25 mouse cellular contexts compared by ENCODE assay signal in genomic region chr15:77875953-77876352, GRCm38 (mm10). TPM values are rescaled to one million over a fixed set of nuclear protein-coding genes. Genes with fewer than 3 reads are reported as not detected.
DNase-seq lines count a peak whose midpoint lies in the region; ATAC-seq and TF ChIP-seq lines count a peak whose summit lies in the region.
"Had no signal": no experiment of that assay in that cellular context is flagged by ENCODE, and none has a peak within 500 bp of the region (broad histone marks: within the 10 kb centered on the region; RNA-seq: fewer than 3 reads in every experiment).

No protein-coding gene starts in this region.

- H3K36me3 ChIP-seq in C2C12 (ENCODE audit: control insufficient read depth, insufficient read depth) (no peaks in the 10 kb centered on the region), myocyte (ENCODE audit: control insufficient read depth, insufficient read depth) (no peaks in the 10 kb centered on the region)
- H3K36me3 ChIP-seq: forebrain, embryonic 10.5 days; heart, embryonic 10.5 days; heart, embryonic 13.5 days had no signal

- H3ac ChIP-seq in C2C12 (ENCODE audit: control insufficient read depth, insufficient read length, low read depth) (no peak overlapping the region), myocyte (ENCODE audit: control insufficient read depth, insufficient read length) (no peak overlapping the region)

- TF ChIP-seq CTCF in C2C12 (IDR thresholded peaks at IDR 0.05; ENCODE audit: control insufficient read depth, insufficient read depth, insufficient read length): no peak

- no peak for TF ChIP-seq POLR2A in myocyte (IDR thresholded peaks at IDR 0.05; ENCODE audit: insufficient read length, low read depth)

- H3K27me3 ChIP-seq in C2C12 (ENCODE audit: control insufficient read depth, insufficient read depth, insufficient read length) (no peaks in the 10 kb centered on the region), myocyte (ENCODE audit: control insufficient read depth, insufficient read depth, insufficient read length) (no peaks in the 10 kb centered on the region)
- H3K27me3 ChIP-seq: forebrain, embryonic 13.5 days; heart, embryonic 13.5 days had no signal

- H3K79me2 ChIP-seq in C2C12 (ENCODE audit: control insufficient read depth, insufficient read depth) (peaks cover 5% of the 10 kb centered on the region), myocyte (ENCODE audit: control insufficient read depth, insufficient read depth) (no peaks in the 10 kb centered on the region)

- DNase-seq in 416B (ENCODE audit: low read depth): peak; percentile 55
- no peak for DNase-seq in adrenal gland, postnatal 14 days
- no peak for DNase-seq in right cerebral cortex, postnatal 25 days
- no peak for DNase-seq in cerebellum, postnatal 10 days
- DNase-seq: adrenal gland, adult 8-10 months; cerebellum, adult 11 months; cerebellum, adult 2 months; cerebellum, adult 9-11 months; cerebellum, postnatal 36 days; gastrocnemius, postnatal 10 days; gastrocnemius, postnatal 36 days; heart, adult 2 months; heart, postnatal 14 days; heart, postnatal 4 days had no signal

- H3K4me3 ChIP-seq in C2C12 (ENCODE audit: insufficient read depth, poor library complexity, severe bottlenecking) (no peak overlapping the region), myocyte (no peak overlapping the region)
- H3K4me3 ChIP-seq: forebrain, embryonic 10.5 days; forebrain, embryonic 13.5 days; heart, adult 2 months; heart, embryonic 10.5 days; heart, embryonic 13.5 days had no signal

- H3K4me2 ChIP-seq in myocyte (ENCODE audit: low read depth): peak overlapping the region; percentile 46
- H3K4me2 ChIP-seq: forebrain, embryonic 13.5 days; heart, embryonic 13.5 days; hindbrain, embryonic 14.5 days had no signal

- peaks cover 4% of the 10 kb centered on the region for H3K79me3 ChIP-seq in C2C12 (ENCODE audit: low read depth)

- ATAC-seq in common myeloid progenitor, adult 5-6 weeks (replicated peaks; ENCODE audit: low read depth, poor library complexity, severe bottlenecking): 0 out of 2 replicates have a peak, but pooled peaks have one; percentile 43
- ATAC-seq: activated CD4-positive, CD25-positive, alpha-beta regulatory T cell, adult 4 months; forebrain, embryonic 13.5 days; forebrain, embryonic 16.5 days; hindbrain, postnatal 0 days had no signal

TF ChIP-seq in C2C12, 6 proteins besides CTCF, POLR2A, EP300 and RAD21:
- TF ChIP-seq CEBPB (IDR thresholded peaks at IDR 0.05; ENCODE audit: low read depth): no peak
- TF ChIP-seq FOSL1 (IDR thresholded peaks at IDR 0.05; ENCODE audit: insufficient read depth, low read length, poor library complexity, severe bottlenecking): no peak
- TF ChIP-seq MAX (IDR thresholded peaks at IDR 0.05): peak; percentile 50
- TF ChIP-seq MYOG (IDR thresholded peaks at IDR 0.05; ENCODE audit: control insufficient read depth, extremely low read depth, insufficient read length): no peak
- no peak for TF ChIP-seq USF1 (IDR thresholded peaks at IDR 0.05; ENCODE audit: low read depth)
- no peak for TF ChIP-seq MYOD1 (IDR thresholded peaks at IDR 0.05; ENCODE audit: control insufficient read depth, insufficient read length, low read depth)

TF ChIP-seq in myocyte, 11 proteins besides CTCF, POLR2A, EP300 and RAD21:
- peak; percentile 9 for TF ChIP-seq TCF3 (IDR thresholded peaks at IDR 0.05; ENCODE audit: insufficient read length, low read depth)
- no peak for TF ChIP-seq MAX (IDR thresholded peaks at IDR 0.05; ENCODE audit: low read depth)
- TF ChIP-seq TCF12 (IDR thresholded peaks at IDR 0.05; ENCODE audit: insufficient read depth, poor library complexity, severe bottlenecking): no peak
- no peak for TF ChIP-seq SRF (IDR thresholded peaks at IDR 0.05; ENCODE audit: control insufficient read depth, insufficient read length, low read depth)
- peak; percentile 14 for TF ChIP-seq USF1 (IDR thresholded peaks at IDR 0.05; ENCODE audit: low read depth)
- no peak; the same call in 1 of the 2 replicates for TF ChIP-seq CEBPB (IDR thresholded peaks at IDR 0.05; ENCODE audit: insufficient read depth, poor library complexity, severe bottlenecking)
- no peak for TF ChIP-seq POLR2AphosphoS2 (IDR thresholded peaks at IDR 0.05; ENCODE audit: insufficient read length, low read depth)
- peak in 1 of 3 experiments; percentile 85 for TF ChIP-seq MYOG (IDR thresholded peaks at IDR 0.05; ENCODE audit: control insufficient read depth in 1 of 3, insufficient read depth in 1 of 3, insufficient read length in 2 of 3, low read depth in 2 of 3)
- TF ChIP-seq MYOD1 (IDR thresholded peaks at IDR 0.05; ENCODE audit: control insufficient read depth in 1 of 3, insufficient read length in 2 of 3, low read depth in 2 of 3): peak in 1 of 3 experiments; percentile 73
- TF ChIP-seq REST (IDR thresholded peaks at IDR 0.05; ENCODE audit: insufficient read depth, insufficient read length): no peak
- no peak for TF ChIP-seq E2F4 (IDR thresholded peaks at IDR 0.05; ENCODE audit: insufficient read depth)

RNA-seq across cellular contexts. Expression of gene Myh9, which starts 34.0 kb away (rescaled TPM):
- polyA plus RNA-seq in C2C12 (2012; fragmentation: generic; extraction: Trizol): 580 TPM
- 362 and 430 TPM in 2 replicates for total RNA-seq in common myeloid progenitor, adult 5-6 weeks (2017)
- polyA plus RNA-seq in myocyte (2012; fragmentation: generic; extraction: Trizol): 466 TPM
- total RNA-seq in adrenal gland, postnatal 14 days (2021): 280 and 301 TPM in 2 replicates

RNA-seq across cellular contexts. Expression of gene Txn2, which starts 52.9 kb away (rescaled TPM):
- polyA plus RNA-seq in C2C12 (2012; fragmentation: generic; extraction: Trizol): 371 TPM
- total RNA-seq in common myeloid progenitor, adult 5-6 weeks (2017): 47.2 and 65.4 TPM in 2 replicates
- polyA plus RNA-seq in myocyte (2012; fragmentation: generic; extraction: Trizol): 383 TPM
- 430 and 443 TPM in 2 replicates for total RNA-seq in adrenal gland, postnatal 14 days (2021)
